In the genomic region with DNA sequence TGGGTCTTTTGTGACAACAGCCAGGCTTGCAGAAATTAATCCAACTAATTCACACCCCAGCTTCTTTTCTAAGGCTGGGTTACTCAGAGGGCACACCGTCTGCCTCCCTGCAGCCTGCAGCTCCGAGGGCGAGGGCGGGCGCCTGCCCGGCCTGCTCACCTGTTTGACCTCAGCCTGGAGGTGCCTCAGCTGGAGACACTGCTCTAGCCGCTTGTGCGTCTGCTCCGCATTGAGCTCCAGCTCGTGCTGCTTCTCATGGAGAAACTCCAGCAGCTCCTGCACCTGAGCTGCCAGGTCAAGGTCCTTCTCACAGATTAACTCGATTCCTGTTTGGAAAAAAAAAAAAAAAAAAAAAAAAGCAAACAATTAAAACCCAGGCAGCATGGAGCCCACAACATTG, we compare ENCODE assay signal across 20 mouse cellular contexts.
DNase-seq lines count a peak whose midpoint lies in the region; ATAC-seq and TF ChIP-seq lines count a peak whose summit lies in the region.
"Had no signal": no experiment of that assay in that cellular context is flagged by ENCODE, and none has a peak within 500 bp of the region (broad histone marks: within the 10 kb centered on the region; RNA-seq: fewer than 3 reads in every experiment).

No protein-coding gene starts in this region.

- H3K4me1 ChIP-seq in liver, adult 2 months (ENCODE audit: control insufficient read depth, insufficient read depth, low read length), result no peaks in the 10 kb centered on the region
- H3K4me1 ChIP-seq in liver, postnatal 0 days (ENCODE audit: insufficient read depth), result no peaks in the 10 kb centered on the region
- H3K4me1 ChIP-seq: limb, embryonic 12.5 days; liver, embryonic 12.5 days; neural tube, embryonic 15.5 days had no signal

- peak; percentile 78 for DNase-seq in heart, adult 11 months
- DNase-seq in heart, postnatal 14 days, result no peak
- peak; percentile 15 for DNase-seq in liver, adult 2 months (ENCODE audit: extremely low read depth, low read depth, low spot score)
- no peak for DNase-seq in liver, postnatal 0 days
- DNase-seq in kidney, adult 9 months, result peak; percentile 61
- peak; percentile 11 to 35 for DNase-seq in kidney, postnatal 4 days
- DNase-seq: adrenal gland, postnatal 25 days; forebrain, postnatal 0 days; heart, postnatal 36 days; lung, adult 2 months; thymus, adult 2 months; thymus, postnatal 4 days had no signal

- no peak for TF ChIP-seq EP300 in liver, postnatal 0 days (IDR thresholded peaks at IDR 0.05; ENCODE audit: low read depth)

- no peaks in the 10 kb centered on the region for H3K79me2 ChIP-seq in liver, adult 2 months (ENCODE audit: control insufficient read depth, insufficient read depth, low read length)

- no peaks in the 10 kb centered on the region for H3K9me3 ChIP-seq in liver, postnatal 0 days (ENCODE audit: low read length)
- H3K9me3 ChIP-seq: limb, embryonic 12.5 days; liver, embryonic 12.5 days; midbrain, embryonic 12.5 days; neural tube, embryonic 15.5 days had no signal

- no peak for TF ChIP-seq POLR2A in liver, adult 2 months (IDR thresholded peaks at IDR 0.05; ENCODE audit: extremely low read depth, insufficient read depth, low read length)

- H3K27ac ChIP-seq in liver, adult 2 months (replicated peaks; ENCODE audit: insufficient read depth, low read depth, low read length), result no peak overlapping the region
- no peak overlapping the region for H3K27ac ChIP-seq in liver, postnatal 0 days (ENCODE audit: low read depth)
- H3K27ac ChIP-seq: hindbrain, embryonic 14.5 days; limb, embryonic 12.5 days; liver, embryonic 12.5 days; midbrain, embryonic 12.5 days; neural tube, embryonic 15.5 days; stomach, postnatal 0 days had no signal

- no peak overlapping the region for H3K4me3 ChIP-seq in liver, adult 2 months (ENCODE audit: insufficient read depth, low read depth, low read length)
- H3K4me3 ChIP-seq in liver, postnatal 0 days (ENCODE audit: low read depth, low read length), result no peak overlapping the region
- H3K4me3 ChIP-seq: limb, embryonic 12.5 days; liver, embryonic 12.5 days; midbrain, embryonic 12.5 days; neural tube, embryonic 15.5 days had no signal

- H3K4me2 ChIP-seq in liver, postnatal 0 days (ENCODE audit: low read depth, low read length), result no peak overlapping the region
- H3K4me2 ChIP-seq: hindbrain, embryonic 14.5 days; limb, embryonic 12.5 days; liver, embryonic 12.5 days; midbrain, embryonic 12.5 days; neural tube, embryonic 15.5 days had no signal

- no peak overlapping the region for H3K9ac ChIP-seq in liver, adult 2 months (ENCODE audit: low read depth, low read length)
- H3K9ac ChIP-seq in liver, postnatal 0 days (replicated peaks), result no peak overlapping the region
- H3K9ac ChIP-seq: forebrain, postnatal 0 days; hindbrain, embryonic 14.5 days; limb, embryonic 12.5 days; liver, embryonic 12.5 days; midbrain, embryonic 12.5 days; neural tube, embryonic 15.5 days had no signal

- H3K27me3 ChIP-seq in liver, adult 2 months (ENCODE audit: control insufficient read depth, insufficient read depth, low read length), result no peaks in the 10 kb centered on the region
- no peaks in the 10 kb centered on the region for H3K27me3 ChIP-seq in liver, postnatal 0 days (ENCODE audit: insufficient read depth, low read length)
- H3K27me3 ChIP-seq: limb, embryonic 12.5 days; liver, embryonic 12.5 days; midbrain, embryonic 12.5 days; neural tube, embryonic 15.5 days had no signal

- ATAC-seq in liver, postnatal 0 days, result no peak
- ATAC-seq in granulocyte monocyte progenitor cell, adult 5-6 weeks (replicated peaks; ENCODE audit: poor library complexity, severe bottlenecking), result no peak
- ATAC-seq: forebrain, postnatal 0 days; inflammation-experienced regulatory T-cells, adult 6 months; liver, embryonic 12.5 days had no signal

- intact Hi-C loops in heart, postnatal 14 days (cut with DNase I), result no loop called here

- 47% methylated on average over 11 of the region's 11 CpGs for WGBS in liver, adult 2 months
- 65% methylated on average over 11 of the region's 11 CpGs for WGBS in liver, postnatal 0 days (ENCODE audit: insufficient replicate concordance)

- TF ChIP-seq CTCF in liver, adult 2 months (IDR thresholded peaks at IDR 0.05; ENCODE audit: low read depth, low read length), result no peak
- no peak for TF ChIP-seq CTCF in liver, postnatal 0 days (IDR thresholded peaks at IDR 0.05; ENCODE audit: low read depth)

- H3K36me3 ChIP-seq in liver, adult 2 months (ENCODE audit: control insufficient read depth, insufficient read depth, low read length), result no peaks in the 10 kb centered on the region
- H3K36me3 ChIP-seq in liver, postnatal 0 days (replicated peaks; ENCODE audit: insufficient read depth, low read length), result no peaks in the 10 kb centered on the region
- H3K36me3 ChIP-seq: liver, embryonic 12.5 days had no signal

Comparison
In these comparisons a context has a peak if more than half of its experiments do, and no peak if none do; other contexts are left out.
1. DNase-seq: peak in heart, adult 11 months (single experiment), liver, adult 2 months (single experiment), kidney, adult 9 months (single experiment) and kidney, postnatal 4 days (2 of 2); none in heart, postnatal 14 days (0 of 2) and liver, postnatal 0 days (single experiment).